Mouse (Mus musculus) liver, embryonic 13.5 days (tissue): ENCODE data around the gene Ppp4c. TPM values are rescaled to one million over a fixed set of nuclear protein-coding genes. Genes with fewer than 3 reads are reported as not detected.

Experiments used
- ATAC-seq: fragments of 200-750 bp; cut with Nextera tagmentation; 2 replicates; pipeline ENCODE4 v1.8.0; 2017; ENCODE audit warnings: low read depth, mild to moderate bottlenecking, moderate number of reproducible peaks, moderate library complexity
- DNase-seq: peaks from one replicate; pipeline ENCODE4 v3.0.0; 2022
- H3K27ac ChIP-seq: fragments of 300-500 bp; sonication (generic); 2 replicates; pipeline ENCODE4 v1.5.1; 2015; ENCODE audit warnings: moderate library complexity, mild to moderate bottlenecking, inconsistent platforms
- H3K27me3 ChIP-seq: fragments of 300-500 bp; sonication (generic); 2 replicates; pipeline ENCODE4 v1.6.1; 2015; ENCODE audit warnings: mild to moderate bottlenecking, inconsistent platforms
- H3K36me3 ChIP-seq: fragments of 300-500 bp; sonication (generic); 2 replicates; pipeline ENCODE4 v1.6.1; 2015; ENCODE audit warnings: mild to moderate bottlenecking, inconsistent platforms
- H3K4me1 ChIP-seq: fragments of 300-500 bp; sonication (generic); replicated peaks from 2 replicates; pipeline ENCODE4 v1.6.1; 2015; ENCODE audit warnings: inconsistent platforms
- H3K4me2 ChIP-seq: fragments of 300-500 bp; sonication (generic); 2 replicates; pipeline ENCODE4 v1.6.1; 2015; ENCODE audit warnings: inconsistent platforms, mild to moderate bottlenecking, moderate library complexity
- H3K4me3 ChIP-seq: fragments of 300-500 bp; sonication (generic); replicated peaks from 2 replicates; pipeline ENCODE4 v1.5.1; 2015; ENCODE audit warnings: mild to moderate bottlenecking, inconsistent platforms
- H3K9ac ChIP-seq: fragments of 300-500 bp; sonication (generic); 2 replicates; pipeline ENCODE4 v1.6.1; 2015; ENCODE audit warnings: mild to moderate bottlenecking, inconsistent platforms
- H3K9me3 ChIP-seq: fragments of 300-500 bp; sonication (generic); replicated peaks from 2 replicates; pipeline ENCODE4 v1.6.1; 2016; ENCODE audit warnings: inconsistent platforms
- WGBS: fragments of 180-500 bp; shearing (Covaris S2); methylation state at CpG from one replicate; pipeline ENCODE4 v1.1.7; 2015; ENCODE audit not compliant: insufficient replicate concordance; 5-methylcytosine and 5-hydroxymethylcytosine counted together
- polyA plus RNA-seq: library from polyadenylated mRNA; unstranded; fragments of >200 nt; fragmentation: Nextera tagmentation; extraction: Ambion mirVana; gene quantifications from 2 replicates; pipeline ENCODE4 v1.2.1, GENCODE M21; 2015

The Ppp4c gene
- polyA plus RNA-seq, 1 experiment from 2014 or later = 133 TPM

- Histone ChIP-seq H3K4me2 (no peak overlapping the region), H3K27me3 (peaks cover 10% of the 10 kb centered on the region), H3K4me1 (no peaks in the 10 kb centered on the region), H3K9ac (no peak overlapping the region), H3K4me3 (no peak overlapping the region), H3K27ac (no peak overlapping the region), H3K36me3 (no peaks in the 10 kb centered on the region), H3K9me3 (no peaks in the 10 kb centered on the region)
- 74% methylated on average over 7 of the region's 7 CpGs for WGBS
- DNase-seq (no peak), ATAC-seq (no peak)
Measured at GRCm38 (mm10) chr7:126817595-126817994, 25.3 kb upstream of the Ppp4c start.

- H3K9me3 ChIP-seq = no peaks in the 10 kb centered on the region
- H3K9ac ChIP-seq = no peak overlapping the region
- H3K36me3 ChIP-seq = no peaks in the 10 kb centered on the region
- 0 out of 2 replicates have a peak, but pooled peaks cover 3% of the 10 kb centered on the region for H3K27me3 ChIP-seq
- ATAC-seq (no peak), DNase-seq (no peak)
- no peaks in the 10 kb centered on the region for H3K4me1 ChIP-seq
- no peak overlapping the region for H3K27ac ChIP-seq
- WGBS = 76% methylated on average over 8 of the region's 8 CpGs
- H3K4me2 ChIP-seq = no peak overlapping the region
- H3K4me3 ChIP-seq = no peak overlapping the region
Measured at GRCm38 (mm10) chr7:126816494-126816893, 24.2 kb upstream of the Ppp4c start.

GRCm38 (mm10) chr7:126815726-126816222, 23.5 kb upstream of the Ppp4c start:
- H3K27ac ChIP-seq = no peak overlapping the region
- H3K4me3 ChIP-seq = no peak overlapping the region
- no peaks in the 10 kb centered on the region for H3K9me3 ChIP-seq
- ATAC-seq (no peak), DNase-seq (no peak)
- no peaks in the 10 kb centered on the region for H3K4me1 ChIP-seq
- WGBS = 59% methylated on average over 8 of the region's 8 CpGs
- no peaks in the 10 kb centered on the region for H3K27me3 ChIP-seq
- H3K4me2 ChIP-seq = no peak overlapping the region
- H3K9ac ChIP-seq = no peak overlapping the region
- no peaks in the 10 kb centered on the region for H3K36me3 ChIP-seq

GRCm38 (mm10) chr7:126809723-126810369, 17.6 kb upstream of the Ppp4c start:
- 40% methylated on average over 5 of the region's 5 CpGs for WGBS
- no peak for ATAC-seq
- Histone ChIP-seq H3K27me3 (no peaks in the 10 kb centered on the region), H3K4me2 (peak overlapping the region; percentile 83), H3K9me3 (no peaks in the 10 kb centered on the region), H3K9ac (peak overlapping the region; percentile 75; the same call in 1 of the 2 replicates), H3K4me3 (no peak overlapping the region), H3K36me3 (no peaks in the 10 kb centered on the region), H3K27ac (peak overlapping the region; percentile 68; the same call in 1 of the 2 replicates), H3K4me1 (peaks cover 36% of the 10 kb centered on the region)
- DNase-seq = no peak

GRCm38 (mm10) chr7:126808703-126809455, 16.6 kb upstream of the Ppp4c start:
- peak; percentile 79 for DNase-seq
- Histone ChIP-seq H3K4me3 (peak overlapping the region; percentile 64), H3K36me3 (no peaks in the 10 kb centered on the region), H3K4me2 (peak overlapping the region; percentile 83), H3K27me3 (no peaks in the 10 kb centered on the region), H3K4me1 (peaks cover 41% of the 10 kb centered on the region), H3K27ac (peak overlapping the region; percentile 68), H3K9ac (peak overlapping the region; percentile 75), H3K9me3 (no peaks in the 10 kb centered on the region)
- ATAC-seq = peak; percentile 90
- WGBS = 2% methylated on average over 43 of the region's 43 CpGs

GRCm38 (mm10) chr7:126807405-126807804, 15.1 kb upstream of the Ppp4c start:
- Histone ChIP-seq H3K9me3 (no peaks in the 10 kb centered on the region), H3K4me3 (no peak overlapping the region), H3K4me2 (peak overlapping the region; percentile 83; the same call in 1 of the 2 replicates), H3K36me3 (no peaks in the 10 kb centered on the region), H3K27me3 (no peaks in the 10 kb centered on the region), H3K4me1 (peaks cover 55% of the 10 kb centered on the region), H3K27ac (no peak overlapping the region), H3K9ac (no peak overlapping the region)
- WGBS = 59% methylated on average over 4 of the region's 4 CpGs
- ATAC-seq = no peak
- DNase-seq = no peak

- no peak overlapping the region for H3K4me3 ChIP-seq
- H3K36me3 ChIP-seq = no peaks in the 10 kb centered on the region
- no peak overlapping the region for H3K4me2 ChIP-seq
- H3K9ac ChIP-seq = no peak overlapping the region
- DNase-seq = no peak
- no peak for ATAC-seq
- H3K4me1 ChIP-seq = peaks cover 58% of the 10 kb centered on the region
- 76% methylated on average over 6 of the region's 6 CpGs for WGBS
- no peak overlapping the region for H3K27ac ChIP-seq
- no peaks in the 10 kb centered on the region for H3K9me3 ChIP-seq
- no peaks in the 10 kb centered on the region for H3K27me3 ChIP-seq
Measured at GRCm38 (mm10) chr7:126806956-126807355, 14.7 kb upstream of the Ppp4c start.

- Histone ChIP-seq H3K4me2 (no peak overlapping the region), H3K9ac (no peak overlapping the region), H3K4me1 (peaks cover 62% of the 10 kb centered on the region)
Measured at GRCm38 (mm10) chr7:126803751-126804150, 11.5 kb upstream of the Ppp4c start.

GRCm38 (mm10) chr7:126803181-126803580, 10.9 kb upstream of the Ppp4c start:
- no peak for DNase-seq
- 41% methylated on average over 6 of the region's 6 CpGs for WGBS
- Histone ChIP-seq H3K9ac (no peak overlapping the region), H3K4me2 (no peak overlapping the region), H3K4me1 (peaks cover 61% of the 10 kb centered on the region), H3K27ac (no peak overlapping the region), H3K4me3 (no peak overlapping the region), H3K36me3 (no peaks in the 10 kb centered on the region), H3K27me3 (no peaks in the 10 kb centered on the region), H3K9me3 (no peaks in the 10 kb centered on the region)
- ATAC-seq = no peak

More at GRCm38 (mm10) chr7:126803751-126804150, 11.5 kb upstream of the Ppp4c start:
- no peak overlapping the region for H3K27ac ChIP-seq
- H3K9me3 ChIP-seq = no peaks in the 10 kb centered on the region
- no peak overlapping the region for H3K4me3 ChIP-seq
- H3K27me3 ChIP-seq = no peaks in the 10 kb centered on the region
- ATAC-seq = no peak
- no peak for DNase-seq
- H3K36me3 ChIP-seq = no peaks in the 10 kb centered on the region

- Histone ChIP-seq H3K9me3 (no peaks in the 10 kb centered on the region), H3K4me3 (no peak overlapping the region), H3K9ac (no peak overlapping the region), H3K4me1 (peaks cover 61% of the 10 kb centered on the region), H3K36me3 (peaks cover 3% of the 10 kb centered on the region), H3K27me3 (no peaks in the 10 kb centered on the region), H3K4me2 (no peak overlapping the region), H3K27ac (no peak overlapping the region)
- ATAC-seq (no peak), DNase-seq (no peak)
- 68% methylated on average over 11 of the region's 11 CpGs for WGBS
Measured at GRCm38 (mm10) chr7:126802134-126802889, 10.0 kb upstream of the Ppp4c start.

GRCm38 (mm10) chr7:126801057-126801422, 8.7 kb upstream of the Ppp4c start:
- no peak for ATAC-seq
- peak overlapping the region; percentile 95; the same call in 1 of the 2 replicates for H3K4me2 ChIP-seq
- H3K4me1 ChIP-seq = peaks cover 68% of the 10 kb centered on the region
- no peak overlapping the region for H3K27ac ChIP-seq
- no peaks in the 10 kb centered on the region for H3K9me3 ChIP-seq
- H3K9ac ChIP-seq = no peak overlapping the region
- WGBS = 93% methylated on average over 16 of the region's 16 CpGs
- no peaks in the 10 kb centered on the region for H3K27me3 ChIP-seq
- peaks cover 16% of the 10 kb centered on the region for H3K36me3 ChIP-seq
- no peak overlapping the region for H3K4me3 ChIP-seq
- no peak for DNase-seq
